Mouse (Mus musculus): ENCODE results near the gene Retreg3.

GRCm38 (mm10) chr11:101115564-101115963 is 4.1 kb downstream of the Retreg3 start:
- TF ChIP-seq CTCF (IDR thresholded peaks at IDR 0.05; ENCODE audit: borderline replicate concordance, insufficient read depth, low read depth, low read length), result no peak
- TF ChIP-seq POLR2A (IDR thresholded peaks at IDR 0.05; ENCODE audit: borderline replicate concordance, insufficient read depth, low read length), result no peak

Data from cerebellum, adult 2 months (tissue).